Mouse (Mus musculus) limb, embryonic 12.5 days (tissue): ENCODE measurements around the gene Htr1d. TPM values are rescaled to one million over a fixed set of nuclear protein-coding genes. Genes with fewer than 3 reads are reported as not detected.

Experiments used
- ATAC-seq: fragments of 200-750 bp; cut with Nextera tagmentation; 2 replicates; pipeline ENCODE4 v1.8.0; 2017; ENCODE audit warnings: low read depth, moderate TSS enrichment; ENCODE audit not compliant: insufficient number of reproducible peaks, insufficient read depth, low FRiP score, low TSS enrichment
- H3K27ac ChIP-seq: fragments of 300-500 bp; sonication (generic); 2 replicates; pipeline ENCODE4 v1.5.1; 2016; ENCODE audit warnings: mild to moderate bottlenecking, moderate library complexity
- H3K27me3 ChIP-seq: fragments of 300-500 bp; sonication (generic); 2 replicates; pipeline ENCODE4 v1.6.1; 2016; ENCODE audit warnings: mild to moderate bottlenecking, moderate library complexity
- H3K36me3 ChIP-seq: fragments of 300-500 bp; sonication (generic); 2 replicates; pipeline ENCODE4 v1.6.1; 2016; ENCODE audit warnings: mild to moderate bottlenecking, moderate library complexity
- H3K4me1 ChIP-seq: fragments of 300-500 bp; sonication (generic); replicated peaks from 2 replicates; pipeline ENCODE4 v1.6.1; 2016
- H3K4me2 ChIP-seq: fragments of 300-500 bp; sonication (generic); 2 replicates; pipeline ENCODE4 v1.6.1; 2016; ENCODE audit warnings: mild to moderate bottlenecking, moderate library complexity
- H3K4me3 ChIP-seq: fragments of 300-500 bp; sonication (generic); replicated peaks from 2 replicates; pipeline ENCODE4 v1.5.1; 2016; ENCODE audit warnings: mild to moderate bottlenecking
- H3K9ac ChIP-seq: fragments of 300-500 bp; sonication (generic); replicated peaks from 2 replicates; pipeline ENCODE4 v1.6.1; 2016; ENCODE audit warnings: mild to moderate bottlenecking, moderate library complexity
- H3K9me3 ChIP-seq: fragments of 300-500 bp; sonication (generic); 2 replicates; pipeline ENCODE4 v1.6.1; 2016; ENCODE audit warnings: mild to moderate bottlenecking, moderate library complexity
- WGBS: fragments of 180-500 bp; shearing (Covaris S2); methylation state at CpG from one replicate; pipeline ENCODE4 v1.1.7; 2016; 5-methylcytosine and 5-hydroxymethylcytosine counted together
- polyA plus RNA-seq: library from polyadenylated mRNA; unstranded; fragments of >200 nt; fragmentation: Nextera tagmentation; extraction: Ambion mirVana; gene quantifications from 2 replicates; pipeline ENCODE4 v1.2.1, GENCODE M21; 2016

Htr1d gene
- polyA plus RNA-seq, 1 experiment from 2014 or later: 0.11 TPM

- Histone ChIP-seq H3K27me3 (peaks cover 75% of the 10 kb centered on the region), H3K4me2 (peak overlapping the region; percentile 96), H3K4me1 (peaks cover 12% of the 10 kb centered on the region), H3K4me3 (peak overlapping the region; percentile 55), H3K9me3 (no peaks in the 10 kb centered on the region), H3K9ac (peak overlapping the region; percentile 61), H3K27ac (no peak overlapping the region), H3K36me3 (no peaks in the 10 kb centered on the region)
- WGBS: 1% methylated on average over 65 of the region's 70 CpGs
- ATAC-seq: peak; percentile 35; the same call in 1 of the 2 replicates
These were observed 1.0 kb downstream of the Htr1d start for GRCm38 (mm10) chr4:136424120-136424999.

- ATAC-seq: no peak
- Histone ChIP-seq H3K36me3 (no peaks in the 10 kb centered on the region), H3K4me1 (peaks cover 12% of the 10 kb centered on the region), H3K4me2 (peak overlapping the region; percentile 96), H3K9ac (peak overlapping the region; percentile 61), H3K27me3 (peaks cover 75% of the 10 kb centered on the region), H3K4me3 (peak overlapping the region; percentile 55), H3K9me3 (no peaks in the 10 kb centered on the region), H3K27ac (no peak overlapping the region)
- 4% methylated on average over 15 of the region's 15 CpGs for WGBS
These were observed 1.6 kb downstream of the Htr1d start for GRCm38 (mm10) chr4:136425000-136425288.

GRCm38 (mm10) chr4:136430609-136431375 lies 7.5 kb downstream of the Htr1d start:
- Histone ChIP-seq H3K27ac (peak overlapping the region; percentile 50; the same call in 1 of the 2 replicates), H3K4me2 (peak overlapping the region; percentile 10; the same call in 1 of the 2 replicates), H3K4me1 (peaks cover 14% of the 10 kb centered on the region), H3K36me3 (no peaks in the 10 kb centered on the region), H3K9ac (no peak overlapping the region; the same call in 1 of the 2 replicates), H3K27me3 (peaks cover 21% of the 10 kb centered on the region), H3K9me3 (no peaks in the 10 kb centered on the region), H3K4me3 (no peak overlapping the region)
- WGBS: 38% methylated on average over 11 of the region's 11 CpGs
- ATAC-seq: 0 out of 2 replicates have a peak, but pooled peaks have one; percentile 28

DNA sequence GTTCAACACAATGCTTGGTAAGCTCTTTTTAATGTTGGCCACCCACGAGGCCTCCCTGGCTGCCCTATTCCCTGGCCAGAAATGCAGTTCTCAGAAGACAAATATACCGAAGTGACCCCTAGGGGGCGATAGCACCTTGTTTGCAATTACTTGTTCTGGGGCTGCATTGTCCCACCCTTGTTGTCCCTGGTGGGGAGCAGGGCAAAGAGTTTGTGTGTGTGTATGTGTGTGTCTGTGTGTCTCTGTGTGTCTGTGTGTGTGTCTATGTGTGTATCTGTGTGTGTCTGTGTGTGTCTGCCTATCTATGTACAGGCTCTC lies 8.0 kb downstream of the Htr1d start:
- peaks cover 14% of the 10 kb centered on the region for H3K4me1 ChIP-seq

GRCm38 (mm10) chr4:136434029-136434428 lies 10.7 kb downstream of the Htr1d start:
- no peak for ATAC-seq
- no peak overlapping the region for H3K4me2 ChIP-seq

More for the DNA sequence above, 8.0 kb downstream of the Htr1d start:
- H3K27me3 ChIP-seq: peaks cover 16% of the 10 kb centered on the region
- ATAC-seq: no peak
- no peak overlapping the region for H3K27ac ChIP-seq
- H3K36me3 ChIP-seq: no peaks in the 10 kb centered on the region
- no peaks in the 10 kb centered on the region for H3K9me3 ChIP-seq
- no peak overlapping the region for H3K4me3 ChIP-seq
- no peak overlapping the region for H3K9ac ChIP-seq
- peak overlapping the region; percentile 10; the same call in 1 of the 2 replicates for H3K4me2 ChIP-seq
- 2% methylated on average over 3 of the region's 3 CpGs for WGBS

DNA sequence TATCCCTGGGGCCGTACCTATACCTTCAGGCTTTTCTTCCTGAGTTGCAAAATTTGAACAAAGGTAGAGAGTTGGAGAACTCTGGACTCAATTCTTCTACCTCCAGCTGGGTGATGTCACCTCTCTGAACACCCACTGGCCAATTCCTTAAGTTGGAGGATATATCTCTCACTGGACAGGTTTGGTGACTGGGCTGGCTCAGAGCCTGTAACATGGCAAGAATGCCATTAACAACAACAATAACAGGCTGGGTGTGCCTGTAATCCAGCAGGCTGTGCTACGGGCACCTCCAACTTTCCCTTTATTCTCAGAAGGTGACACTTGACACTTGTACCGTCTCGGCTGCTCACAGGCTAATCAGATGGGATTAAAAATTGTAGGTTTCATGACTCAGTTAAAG lies 15.8 kb downstream of the Htr1d start:
- 57% methylated on average over 4 of the region's 4 CpGs for WGBS
- no peak overlapping the region for H3K27ac ChIP-seq
- H3K4me3 ChIP-seq: no peak overlapping the region

More at GRCm38 (mm10) chr4:136434029-136434428, 10.7 kb downstream of the Htr1d start:
- no peaks in the 10 kb centered on the region for H3K36me3 ChIP-seq
- WGBS: 85% methylated on average over 4 of the region's 4 CpGs
- no peak overlapping the region for H3K27ac ChIP-seq
- H3K4me1 ChIP-seq: peaks cover 14% of the 10 kb centered on the region
- H3K27me3 ChIP-seq: no peaks in the 10 kb centered on the region
- no peak overlapping the region for H3K9ac ChIP-seq
- no peaks in the 10 kb centered on the region for H3K9me3 ChIP-seq
- no peak overlapping the region for H3K4me3 ChIP-seq

GRCm38 (mm10) chr4:136441354-136442043 lies 18.2 kb downstream of the Htr1d start:
- no peaks in the 10 kb centered on the region for H3K27me3 ChIP-seq
- H3K9ac ChIP-seq: no peak overlapping the region
- H3K36me3 ChIP-seq: no peaks in the 10 kb centered on the region
- H3K4me3 ChIP-seq: no peak overlapping the region
- no peak overlapping the region for H3K27ac ChIP-seq
- H3K9me3 ChIP-seq: 0 out of 2 replicates have a peak, but pooled peaks cover 6% of the 10 kb centered on the region
- H3K4me1 ChIP-seq: no peaks in the 10 kb centered on the region
- H3K4me2 ChIP-seq: no peak overlapping the region
- no peak for ATAC-seq
- WGBS: 86% methylated on average over 15 of the region's 15 CpGs

More for the DNA sequence above, 15.8 kb downstream of the Htr1d start:
- Histone ChIP-seq H3K4me1 (no peaks in the 10 kb centered on the region), H3K9ac (no peak overlapping the region), H3K9me3 (no peaks in the 10 kb centered on the region), H3K27me3 (no peaks in the 10 kb centered on the region), H3K4me2 (no peak overlapping the region), H3K36me3 (no peaks in the 10 kb centered on the region)
- no peak for ATAC-seq

DNA sequence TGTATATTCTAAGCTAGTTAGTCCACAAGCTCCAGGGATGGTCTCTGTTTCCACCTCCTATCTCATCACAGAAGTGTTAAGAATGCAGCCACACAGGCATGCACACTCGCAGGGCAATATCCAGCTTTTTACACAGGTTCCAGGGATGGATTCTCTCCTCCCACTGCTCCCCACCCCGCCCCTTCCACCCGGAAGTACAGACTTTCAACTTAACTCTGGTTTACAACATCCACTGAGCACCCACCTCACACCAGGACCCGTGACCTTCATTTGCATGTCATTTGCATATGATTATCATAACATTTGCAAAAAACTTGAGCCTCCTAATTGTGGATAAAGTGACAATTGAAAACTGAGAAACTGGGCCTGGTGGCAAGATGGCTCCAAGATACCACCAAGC lies 21.2 kb downstream of the Htr1d start:
- H3K27ac ChIP-seq: no peak overlapping the region
- H3K9me3 ChIP-seq: 0 out of 2 replicates have a peak, but pooled peaks cover 6% of the 10 kb centered on the region
- no peaks in the 10 kb centered on the region for H3K27me3 ChIP-seq
- no peak for ATAC-seq
- no peaks in the 10 kb centered on the region for H3K36me3 ChIP-seq
- no peaks in the 10 kb centered on the region for H3K4me1 ChIP-seq
- 69% methylated on average over 4 of the region's 4 CpGs for WGBS
- H3K4me3 ChIP-seq: no peak overlapping the region
- no peak overlapping the region for H3K9ac ChIP-seq
- H3K4me2 ChIP-seq: no peak overlapping the region

DNA sequence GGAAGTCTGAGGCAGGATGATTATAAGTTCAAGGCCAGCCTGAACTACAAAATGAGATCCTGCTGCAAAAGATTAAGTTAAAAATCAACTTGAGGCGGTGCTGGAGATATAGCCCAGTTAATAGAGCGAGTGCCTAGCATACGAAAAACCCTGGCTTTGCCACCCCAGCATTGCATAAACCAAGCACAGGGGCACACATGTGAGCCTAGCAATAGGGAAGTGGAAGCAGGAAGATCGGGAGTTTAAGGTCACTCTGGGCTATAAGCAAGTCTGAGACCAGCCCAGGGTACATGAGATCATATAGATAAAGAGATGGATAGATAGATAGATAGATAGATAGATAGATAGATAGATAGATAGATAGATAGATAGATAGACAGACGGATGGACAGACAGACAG lies 26.5 kb downstream of the Htr1d start:
- Histone ChIP-seq H3K9ac (no peak overlapping the region), H3K27me3 (no peaks in the 10 kb centered on the region), H3K4me3 (no peak overlapping the region), H3K27ac (no peak overlapping the region), H3K4me1 (peaks cover 6% of the 10 kb centered on the region; the same call in 1 of the 2 replicates), H3K4me2 (no peak overlapping the region), H3K36me3 (no peaks in the 10 kb centered on the region), H3K9me3 (0 out of 2 replicates have a peak, but pooled peaks cover 3% of the 10 kb centered on the region)
- 88% methylated on average over 5 of the region's 5 CpGs for WGBS
- ATAC-seq: no peak

DNA sequence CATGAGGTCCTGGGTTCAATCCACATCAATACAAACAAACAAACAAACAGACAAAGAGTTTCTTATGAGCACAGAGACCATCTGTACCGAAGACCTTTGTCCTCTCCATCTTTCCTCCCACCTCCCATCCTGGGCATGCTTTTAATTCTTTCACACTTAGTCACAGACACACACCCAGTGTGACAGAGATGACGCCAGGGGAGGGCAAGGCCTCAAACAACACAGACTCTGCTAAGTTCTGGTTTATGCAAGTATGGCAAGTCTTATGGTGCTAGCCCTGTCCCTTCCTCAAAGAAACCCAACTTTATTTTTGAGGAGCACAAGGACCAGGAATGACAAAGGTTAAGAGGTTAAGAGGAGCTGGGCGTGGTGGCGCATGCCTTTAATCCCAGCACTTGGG lies 26.9 kb downstream of the Htr1d start:
- Histone ChIP-seq H3K27ac (no peak overlapping the region), H3K4me3 (no peak overlapping the region), H3K4me2 (no peak overlapping the region), H3K27me3 (no peaks in the 10 kb centered on the region), H3K9ac (no peak overlapping the region), H3K36me3 (no peaks in the 10 kb centered on the region), H3K9me3 (no peaks in the 10 kb centered on the region), H3K4me1 (peaks cover 10% of the 10 kb centered on the region)
- no peak for ATAC-seq
- WGBS: 77% methylated on average over 4 of the region's 4 CpGs

DNA sequence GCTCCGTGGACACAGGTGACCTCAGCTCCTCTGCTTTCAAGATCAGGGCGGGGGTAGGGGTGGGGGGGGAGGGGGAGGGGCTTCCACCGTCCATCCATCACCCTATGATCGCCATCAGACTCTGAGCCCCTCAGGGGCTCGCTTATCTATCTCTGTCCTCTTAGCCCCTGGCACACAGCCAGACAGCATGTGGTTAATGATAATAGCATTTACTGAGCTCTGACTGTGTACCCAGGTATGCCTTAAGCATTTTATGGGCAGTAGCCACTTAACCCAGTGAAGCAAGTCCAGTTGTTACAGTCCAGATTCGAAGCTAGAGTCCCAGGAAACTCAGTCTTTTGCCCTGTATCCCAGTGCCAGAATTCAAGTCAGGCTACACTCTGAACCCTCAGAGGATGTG lies 28.2 kb downstream of the Htr1d start:
- peaks cover 11% of the 10 kb centered on the region for H3K4me1 ChIP-seq
- ATAC-seq: no peak
- no peak overlapping the region for H3K4me2 ChIP-seq
- no peaks in the 10 kb centered on the region for H3K27me3 ChIP-seq
- H3K4me3 ChIP-seq: no peak overlapping the region
- 0 out of 2 replicates have a peak overlapping the region, but pooled peaks have one; percentile 12 for H3K9ac ChIP-seq
- 21% methylated on average over 6 of the region's 6 CpGs for WGBS
- no peaks in the 10 kb centered on the region for H3K36me3 ChIP-seq
- H3K27ac ChIP-seq: no peak overlapping the region
- no peaks in the 10 kb centered on the region for H3K9me3 ChIP-seq
